ENCODE assay signal across 22 mouse cellular contexts in genomic region chr1:98080431-98080830, GRCm38 (mm10). TPM values are rescaled to one million over a fixed set of nuclear protein-coding genes. Genes with fewer than 3 reads are reported as not detected.
A peak's percentile ranks its signal among the peaks of the same experiment; 100 is the strongest.
DNase-seq lines count a peak whose midpoint lies in the region; ATAC-seq and TF ChIP-seq lines count a peak whose summit lies in the region.
"Had no signal": no experiment of that assay in that cellular context is flagged by ENCODE, and none has a peak within 500 bp of the region (broad histone marks: within the 10 kb centered on the region; RNA-seq: fewer than 3 reads in every experiment).

No protein-coding gene starts in this region.

- H3K27me3 ChIP-seq in heart, embryonic 11.5 days (ENCODE audit: control insufficient read depth, insufficient read depth, low read length): no peaks in the 10 kb centered on the region
- H3K27me3 ChIP-seq in lung, embryonic 14.5 days (ENCODE audit: insufficient read depth, low read length): no peaks in the 10 kb centered on the region
- H3K27me3 ChIP-seq in lung, postnatal 0 days (replicated peaks; ENCODE audit: insufficient read depth, low read length): no peaks in the 10 kb centered on the region
- H3K27me3 ChIP-seq in megakaryocyte, embryonic 14.5 days (replicated peaks): no peaks in the 10 kb centered on the region
- H3K27me3 ChIP-seq: CH12.LX; embryonic facial prominence, embryonic 12.5 days; forebrain, embryonic 15.5 days; heart, embryonic 15.5 days; hindbrain, embryonic 13.5 days; Patski had no signal

- WGBS in heart, embryonic 11.5 days (ENCODE audit: insufficient replicate concordance): 34% methylated on average over 2 of the region's 2 CpGs
- 46% methylated on average over 2 of the region's 2 CpGs for WGBS in lung, embryonic 14.5 days
- 50% methylated on average over 2 of the region's 2 CpGs for WGBS in lung, postnatal 0 days

- intact Hi-C loops in gastrocnemius, adult 2 months (cut with DNase I): no loop called here

- no peak for ATAC-seq in heart, embryonic 11.5 days (replicated peaks; ENCODE audit: insufficient number of reproducible peaks, low FRiP score, low TSS enrichment)
- ATAC-seq in lung, embryonic 14.5 days (ENCODE audit: insufficient read depth): peak; percentile 41; the same call in 1 of the 2 replicates
- ATAC-seq in lung, postnatal 0 days: no peak
- ATAC-seq in megakaryocyte, adult 5-6 weeks (ENCODE audit: poor library complexity, severe bottlenecking): no peak
- ATAC-seq: activated CD4-positive, CD25-positive, alpha-beta regulatory T cell, adult 4 months; forebrain, embryonic 15.5 days; hindbrain, postnatal 0 days; Patski had no signal

- H3K4me3 ChIP-seq in gastrocnemius, adult 2 months: no peak overlapping the region
- no peak overlapping the region for H3K4me3 ChIP-seq in heart, embryonic 11.5 days (ENCODE audit: low read depth, low read length)
- no peak overlapping the region for H3K4me3 ChIP-seq in lung, embryonic 14.5 days (ENCODE audit: low read depth, low read length)
- no peak overlapping the region for H3K4me3 ChIP-seq in lung, postnatal 0 days (ENCODE audit: low read depth, low read length)
- peak overlapping the region; percentile 3 for H3K4me3 ChIP-seq in megakaryocyte, embryonic 14.5 days (replicated peaks)
- H3K4me3 ChIP-seq: embryonic facial prominence, embryonic 12.5 days; forebrain, embryonic 15.5 days; heart, embryonic 15.5 days; hindbrain, embryonic 13.5 days had no signal

- no peak for DNase-seq in gastrocnemius, adult 2 months
- DNase-seq in gastrocnemius, adult 8-10 months (ENCODE audit: low spot score in 2 of 2): no peak
- no peak for DNase-seq in heart, postnatal 4 days
- DNase-seq in lung, embryonic 14.5 days: no peak
- DNase-seq in lung, postnatal 0 days (ENCODE audit: low spot score): no peak
- DNase-seq: adrenal gland, adult 8-10 months; cerebellum, adult 11-12 months; cerebellum, adult 9-10 months; cerebellum, postnatal 25 days; gastrocnemius, postnatal 14 days; kidney, adult 11 months had no signal

- peaks cover 28% of the 10 kb centered on the region for H3K4me1 ChIP-seq in heart, embryonic 11.5 days (ENCODE audit: control insufficient read depth, insufficient read depth, low read length)
- H3K4me1 ChIP-seq in lung, embryonic 14.5 days (ENCODE audit: insufficient read depth): peaks cover 3% of the 10 kb centered on the region; the same call in 1 of the 2 replicates
- peaks cover 5% of the 10 kb centered on the region; the same call in 1 of the 2 replicates for H3K4me1 ChIP-seq in lung, postnatal 0 days (ENCODE audit: insufficient read depth, low read depth, low read length)
- peaks cover 11% of the 10 kb centered on the region; the same call in 1 of the 2 replicates for H3K4me1 ChIP-seq in megakaryocyte, embryonic 14.5 days
- H3K4me1 ChIP-seq: embryonic facial prominence, embryonic 12.5 days had no signal

- no peaks in the 10 kb centered on the region for H3K9me3 ChIP-seq in heart, embryonic 11.5 days (replicated peaks; ENCODE audit: control insufficient read depth, low read length)
- no peaks in the 10 kb centered on the region for H3K9me3 ChIP-seq in lung, embryonic 14.5 days (ENCODE audit: low read depth, low read length)
- H3K9me3 ChIP-seq in lung, postnatal 0 days (ENCODE audit: low read length): no peaks in the 10 kb centered on the region
- H3K9me3 ChIP-seq in megakaryocyte, embryonic 14.5 days: no peaks in the 10 kb centered on the region
- H3K9me3 ChIP-seq: embryonic facial prominence, embryonic 12.5 days; forebrain, embryonic 15.5 days; heart, embryonic 15.5 days; hindbrain, embryonic 13.5 days had no signal

- no peak for TF ChIP-seq EP300 in lung, postnatal 0 days (IDR thresholded peaks at IDR 0.05)

- H3K4me2 ChIP-seq in heart, embryonic 11.5 days: no peak overlapping the region
- H3K4me2 ChIP-seq in lung, embryonic 14.5 days: no peak overlapping the region
- no peak overlapping the region for H3K4me2 ChIP-seq in lung, postnatal 0 days (replicated peaks; ENCODE audit: low read depth, low read length)
- H3K4me2 ChIP-seq: embryonic facial prominence, embryonic 12.5 days; forebrain, embryonic 15.5 days; heart, embryonic 15.5 days; hindbrain, embryonic 13.5 days had no signal

- H3K27ac ChIP-seq in gastrocnemius, adult 2 months: peak overlapping the region; percentile 36; the same call in 1 of the 2 replicates
- H3K27ac ChIP-seq in heart, embryonic 11.5 days (ENCODE audit: low read depth, low read length): peak overlapping the region; percentile 64
- H3K27ac ChIP-seq in lung, embryonic 14.5 days (ENCODE audit: low read depth): no peak overlapping the region
- no peak overlapping the region for H3K27ac ChIP-seq in lung, postnatal 0 days (ENCODE audit: low read length)
- H3K27ac ChIP-seq: embryonic facial prominence, embryonic 12.5 days; forebrain, embryonic 15.5 days; hindbrain, embryonic 13.5 days; hindbrain, postnatal 0 days had no signal

- no peak for TF ChIP-seq CTCF in gastrocnemius, adult 2 months (IDR thresholded peaks at IDR 0.05)
- no peak for TF ChIP-seq CTCF in lung, embryonic 14.5 days (IDR thresholded peaks at IDR 0.05; ENCODE audit: low read depth)
- no peak for TF ChIP-seq CTCF in lung, postnatal 0 days (IDR thresholded peaks at IDR 0.05)

- no peak overlapping the region for H3K9ac ChIP-seq in heart, embryonic 11.5 days (ENCODE audit: low read depth, low read length)
- no peak overlapping the region for H3K9ac ChIP-seq in lung, embryonic 14.5 days
- no peak overlapping the region for H3K9ac ChIP-seq in lung, postnatal 0 days (replicated peaks; ENCODE audit: low read depth)
- H3K9ac ChIP-seq: embryonic facial prominence, embryonic 12.5 days; forebrain, embryonic 15.5 days; heart, embryonic 15.5 days; hindbrain, embryonic 13.5 days had no signal

- H3K36me3 ChIP-seq in heart, embryonic 11.5 days (ENCODE audit: control insufficient read depth, insufficient read depth, low read length): no peaks in the 10 kb centered on the region
- no peaks in the 10 kb centered on the region for H3K36me3 ChIP-seq in lung, embryonic 14.5 days (ENCODE audit: insufficient read depth)
- H3K36me3 ChIP-seq in lung, postnatal 0 days (ENCODE audit: insufficient read depth, low read length): no peaks in the 10 kb centered on the region
- H3K36me3 ChIP-seq in megakaryocyte, embryonic 14.5 days (replicated peaks; ENCODE audit: low read length): no peaks in the 10 kb centered on the region
- H3K36me3 ChIP-seq: embryonic facial prominence, embryonic 12.5 days; forebrain, embryonic 15.5 days; heart, embryonic 15.5 days; hindbrain, embryonic 13.5 days had no signal

RNA-seq across cellular contexts. Expression of gene Pam, which starts 15.0 kb away (rescaled TPM):
- total RNA-seq in gastrocnemius, adult 2 months (2021): 10 to 100 TPM; 27.6 to 39.9 TPM
- total RNA-seq in gastrocnemius, adult 8-10 months (2022): 10 to 100 TPM; 19.6 to 32.4 (median 23.9) TPM
- 258 and 317 TPM in 2 replicates for polyA plus RNA-seq in heart, embryonic 11.5 days (2014; fragmentation: Nextera tagmentation; extraction: Ambion mirVana)
- 100 to 1,000 TPM; 888 to 905 TPM for total RNA-seq in heart, postnatal 4 days (2021)
- polyA plus RNA-seq in lung, embryonic 14.5 days (2014; fragmentation: Nextera tagmentation; extraction: Ambion mirVana): 41.5 and 50.1 TPM in 2 replicates
- 90.3 and 96.6 TPM in 2 replicates for polyA plus RNA-seq in lung, postnatal 0 days (2015; fragmentation: Nextera tagmentation; extraction: Ambion mirVana)
- polyA plus RNA-seq in megakaryocyte, embryonic 14.5 days (2012; ENCODE audit: insufficient read depth, low replicate concordance): 2.2 and 3.4 TPM in 2 replicates
- 6.6 and 6.8 TPM in 2 replicates for total RNA-seq in megakaryocyte, adult 5-6 weeks (2015)
- total RNA-seq in megakaryocyte, adult 5-6 weeks (2017): 15.4 and 24.4 TPM in 2 replicates
- total RNA-seq: CH12.LX had no signal

Comparison
In these comparisons a context has a peak if more than half of its experiments do, and no peak if none do; other contexts are left out.
1. H3K27ac ChIP-seq: peak in gastrocnemius, adult 2 months (single experiment) and heart, embryonic 11.5 days (single experiment); none in lung, embryonic 14.5 days (single experiment) and lung, postnatal 0 days (single experiment).
2. RNA of gene Pam, which starts 15.0 kb away (total RNA-seq): 888 to 905 TPM in heart, postnatal 4 days; 27.6 to 39.9 TPM in gastrocnemius, adult 2 months, 19.6 to 32.4 TPM in gastrocnemius, adult 8-10 months and 6.6 to 24.4 TPM in megakaryocyte, adult 5-6 weeks; every median in the first group is over 10 times any median in the second.